Mouse (Mus musculus): ENCODE results near the gene Mbtps2. TPM values are rescaled to one million over a fixed set of nuclear protein-coding genes. Genes with fewer than 3 reads are reported as not detected.
A peak's percentile ranks its signal among the peaks of the same experiment; 100 is the strongest.

Gene Mbtps2
- 18.3 and 22.8 TPM in 2 replicates for polyA plus RNA-seq (2014; fragmentation: Nextera tagmentation; extraction: Ambion mirVana)

DNA sequence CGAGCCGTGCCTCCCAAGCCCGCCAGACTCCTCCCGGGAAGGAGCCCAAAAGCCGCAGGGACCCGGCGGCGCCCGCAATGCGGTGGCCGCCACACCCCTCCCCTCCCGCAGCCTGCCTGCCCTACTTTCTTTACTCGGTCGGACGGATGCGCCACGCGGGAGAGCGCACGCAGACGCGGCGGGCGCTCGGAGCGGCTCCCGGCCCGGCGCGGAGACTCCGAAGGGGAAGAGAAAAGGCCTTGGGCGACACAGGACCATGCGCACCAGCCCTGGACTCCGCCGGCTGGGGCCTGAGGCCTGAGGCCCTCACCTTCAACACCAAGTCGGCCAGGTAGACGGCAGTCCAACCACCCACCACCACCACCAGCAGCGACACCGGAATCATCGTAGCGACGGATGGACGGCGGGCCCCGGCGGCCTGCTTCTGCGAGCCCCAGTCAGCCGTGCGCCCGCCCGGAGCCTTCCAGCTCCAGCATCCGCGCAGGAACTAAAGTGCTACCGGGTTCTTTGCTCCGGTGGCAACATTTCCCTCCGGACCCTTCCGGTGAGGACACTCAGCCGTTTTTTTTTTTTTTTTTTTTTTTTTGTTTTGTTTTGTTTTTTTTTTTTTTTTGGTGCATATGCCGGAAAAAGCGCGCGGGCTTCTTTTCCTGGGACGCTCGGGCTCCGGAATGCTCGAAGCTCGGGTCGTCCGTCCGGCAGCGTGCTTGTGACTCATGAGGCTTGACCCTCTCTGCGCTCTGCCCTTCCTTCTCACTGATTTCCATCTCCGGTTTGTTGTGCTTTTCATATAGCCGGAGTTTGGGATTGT is at the start of gene Mbtps2:
Gene Mbtps2 (minus strand): TSS at position 530 of the 811 bp plus-strand sequence.
- Histone ChIP-seq H3K9ac (ENCODE audit: low read length) (peak within 1 kb of the TSS; percentile 80), H3K4me2 (peak within 1 kb of the TSS; percentile 45), H3K4me3 (ENCODE audit: low read depth, low read length) (peak within 1 kb of the TSS; percentile 56), H3K9me3 (ENCODE audit: control insufficient read depth, low read length) (no peaks in the 10 kb centered on the region), H3K27me3 (ENCODE audit: control insufficient read depth, insufficient read depth, low read length) (peaks cover 10% of the 10 kb centered on the region; the same call in 1 of the 2 replicates), H3K27ac (ENCODE audit: low read depth, low read length) (peak within 1 kb of the TSS; percentile 65; the same call in 1 of the 2 replicates), H3K36me3 (ENCODE audit: control insufficient read depth, insufficient read depth, low read length) (no peaks in the 10 kb centered on the region), H3K4me1 (ENCODE audit: control insufficient read depth, insufficient read depth, low read length) (0 out of 2 replicates have a peak, but pooled peaks cover 3% of the 10 kb centered on the region)
- peak; percentile 95 for DNase-seq (ENCODE audit: low spot score, missing footprints)
- ATAC-seq (ENCODE audit: low FRiP score) = peak; percentile 84
- 15% methylated on average over 72 of the region's 74 CpGs for WGBS

DNA sequence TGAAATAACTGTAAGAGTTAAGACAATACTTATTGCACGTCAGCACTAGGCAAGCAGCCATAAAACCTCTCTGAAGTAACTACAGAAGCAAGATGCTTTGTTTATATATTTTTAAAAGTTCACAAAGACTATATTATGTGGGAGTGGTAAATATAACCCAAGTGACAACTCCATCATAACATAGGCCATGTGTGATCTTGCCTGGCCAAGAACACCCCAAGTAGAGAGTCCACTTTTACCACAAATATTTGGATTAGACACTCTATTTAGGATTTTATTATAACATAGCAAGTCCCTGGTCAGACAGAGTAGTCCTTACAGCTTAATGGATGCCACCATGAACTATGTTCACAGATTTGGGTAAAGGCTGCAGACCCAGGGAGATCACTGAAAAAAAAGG is 47.9 kb upstream of the Mbtps2 start:
- ATAC-seq (ENCODE audit: low FRiP score) (no peak), DNase-seq (ENCODE audit: low spot score, missing footprints) (no peak)
- no peaks in the 10 kb centered on the region for H3K27me3 ChIP-seq (ENCODE audit: control insufficient read depth, insufficient read depth, low read length)
- H3K4me1 ChIP-seq (ENCODE audit: control insufficient read depth, insufficient read depth, low read length) = no peaks in the 10 kb centered on the region
- H3K4me2 ChIP-seq = no peak overlapping the region
- no peak overlapping the region for H3K4me3 ChIP-seq (ENCODE audit: low read depth, low read length)
- no peaks in the 10 kb centered on the region for H3K9me3 ChIP-seq (ENCODE audit: control insufficient read depth, low read length)
- no peak overlapping the region for H3K9ac ChIP-seq (ENCODE audit: low read length)
- WGBS = 79% methylated on average over 1 of the region's 1 CpGs
- H3K27ac ChIP-seq (ENCODE audit: low read depth, low read length) = no peak overlapping the region
- H3K36me3 ChIP-seq (ENCODE audit: control insufficient read depth, insufficient read depth, low read length) = no peaks in the 10 kb centered on the region

DNA sequence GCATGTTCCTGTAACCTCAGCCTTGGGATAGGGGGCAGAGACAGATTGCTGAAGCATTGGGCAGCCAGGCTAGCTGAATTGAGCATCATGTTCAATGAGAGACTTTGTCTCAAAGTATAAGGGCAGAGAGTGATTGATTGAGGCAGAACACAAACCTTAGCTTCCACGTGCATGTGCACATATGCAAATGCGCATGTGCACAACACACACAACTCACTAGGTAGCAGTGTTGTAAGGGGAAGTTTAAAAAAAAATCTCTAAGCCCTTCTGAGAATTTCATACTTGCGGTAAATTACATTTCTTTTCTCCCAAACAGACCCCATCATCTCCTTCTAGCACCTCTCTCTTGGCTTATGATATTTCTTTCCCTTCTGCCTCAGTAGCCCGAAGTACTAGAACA is 46.2 kb upstream of the Mbtps2 start:
- Histone ChIP-seq H3K4me1 (ENCODE audit: control insufficient read depth, insufficient read depth, low read length) (no peaks in the 10 kb centered on the region), H3K4me3 (ENCODE audit: low read depth, low read length) (no peak overlapping the region), H3K27ac (ENCODE audit: low read depth, low read length) (no peak overlapping the region), H3K36me3 (ENCODE audit: control insufficient read depth, insufficient read depth, low read length) (no peaks in the 10 kb centered on the region), H3K4me2 (no peak overlapping the region), H3K9me3 (ENCODE audit: control insufficient read depth, low read length) (no peaks in the 10 kb centered on the region), H3K9ac (ENCODE audit: low read length) (no peak overlapping the region), H3K27me3 (ENCODE audit: control insufficient read depth, insufficient read depth, low read length) (no peaks in the 10 kb centered on the region)
- 80% methylated on average over 4 of the region's 4 CpGs for WGBS
- DNase-seq (ENCODE audit: low spot score, missing footprints) = no peak
- peak; percentile 24; the same call in 1 of the 2 replicates for ATAC-seq (ENCODE audit: low FRiP score)

DNA sequence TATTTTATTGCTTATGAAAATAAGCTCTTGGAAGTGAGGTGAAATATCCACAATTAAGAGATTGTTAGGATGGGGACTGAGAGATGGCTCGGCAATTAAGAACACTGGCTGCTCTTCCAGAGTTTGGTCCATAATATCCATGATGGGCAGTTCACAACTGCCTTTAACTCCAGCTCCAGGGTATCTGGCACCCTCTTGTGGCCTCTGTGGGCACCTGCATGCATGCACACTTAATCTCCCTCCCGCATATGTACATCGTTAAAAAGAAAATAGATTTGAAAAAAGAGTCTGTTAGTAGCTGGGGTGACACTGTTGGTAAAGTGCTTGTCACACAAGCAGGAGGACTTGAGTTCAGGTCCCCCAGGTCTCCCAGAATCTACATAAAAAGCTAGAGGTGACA is 45.8 kb upstream of the Mbtps2 start:
- Histone ChIP-seq H3K9ac (ENCODE audit: low read length) (no peak overlapping the region), H3K4me3 (ENCODE audit: low read depth, low read length) (no peak overlapping the region), H3K36me3 (ENCODE audit: control insufficient read depth, insufficient read depth, low read length) (no peaks in the 10 kb centered on the region), H3K4me1 (ENCODE audit: control insufficient read depth, insufficient read depth, low read length) (no peaks in the 10 kb centered on the region), H3K27ac (ENCODE audit: low read depth, low read length) (no peak overlapping the region), H3K27me3 (ENCODE audit: control insufficient read depth, insufficient read depth, low read length) (no peaks in the 10 kb centered on the region), H3K4me2 (no peak overlapping the region), H3K9me3 (ENCODE audit: control insufficient read depth, low read length) (no peaks in the 10 kb centered on the region)
- ATAC-seq (ENCODE audit: low FRiP score) (peak; percentile 58; the same call in 1 of the 2 replicates), DNase-seq (ENCODE audit: low spot score, missing footprints) (peak; percentile 88)
- 19% methylated on average over 3 of the region's 3 CpGs for WGBS

DNA sequence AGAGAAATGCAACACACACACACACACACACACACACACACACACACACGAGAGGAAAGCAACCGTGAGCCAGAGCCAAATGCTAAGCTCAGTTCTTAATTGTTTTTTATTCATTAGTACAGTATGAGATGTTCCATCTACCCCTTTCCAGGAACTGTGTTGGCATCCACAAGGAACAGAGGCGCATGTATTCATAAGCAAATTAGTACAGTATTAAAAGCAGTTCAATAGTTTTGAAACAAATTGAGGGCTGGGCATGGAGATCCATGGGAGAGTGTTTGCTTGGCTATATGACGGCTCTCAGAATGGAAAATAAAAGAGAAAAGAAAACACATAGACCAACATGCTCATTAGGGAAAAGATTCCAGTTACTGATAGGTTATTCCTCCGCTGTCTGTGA is 44.3 kb upstream of the Mbtps2 start:
- H3K27me3 ChIP-seq (ENCODE audit: control insufficient read depth, insufficient read depth, low read length) = no peaks in the 10 kb centered on the region
- no peaks in the 10 kb centered on the region for H3K36me3 ChIP-seq (ENCODE audit: control insufficient read depth, insufficient read depth, low read length)
- ATAC-seq (ENCODE audit: low FRiP score) = no peak
- H3K4me2 ChIP-seq = no peak overlapping the region
- H3K4me1 ChIP-seq (ENCODE audit: control insufficient read depth, insufficient read depth, low read length) = no peaks in the 10 kb centered on the region
- H3K9ac ChIP-seq (ENCODE audit: low read length) = no peak overlapping the region
- H3K4me3 ChIP-seq (ENCODE audit: low read depth, low read length) = no peak overlapping the region
- 84% methylated on average over 5 of the region's 5 CpGs for WGBS
- DNase-seq (ENCODE audit: low spot score, missing footprints) = no peak
- H3K9me3 ChIP-seq (ENCODE audit: control insufficient read depth, low read length) = no peaks in the 10 kb centered on the region
- H3K27ac ChIP-seq (ENCODE audit: low read depth, low read length) = no peak overlapping the region

DNA sequence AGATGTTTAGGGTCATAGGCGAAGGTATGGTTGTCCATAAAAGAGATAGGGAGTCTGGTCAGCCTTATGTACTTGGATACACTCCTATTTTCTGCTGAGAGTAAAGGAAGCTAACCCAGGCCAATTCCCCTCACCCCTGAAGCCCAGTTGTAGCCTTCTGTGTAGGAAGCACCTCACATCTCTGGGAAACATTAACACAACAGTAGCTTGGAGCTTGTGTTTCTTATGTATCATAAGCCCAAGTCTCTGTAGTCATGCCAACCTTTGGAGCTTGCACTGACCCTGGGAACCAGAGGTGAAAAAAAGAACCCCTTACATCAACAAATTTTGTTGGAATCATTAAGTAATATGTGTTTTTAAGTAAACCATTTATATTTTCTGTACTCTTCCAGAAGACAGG is 38.7 kb upstream of the Mbtps2 start:
- Histone ChIP-seq H3K36me3 (ENCODE audit: control insufficient read depth, insufficient read depth, low read length) (no peaks in the 10 kb centered on the region), H3K4me1 (ENCODE audit: control insufficient read depth, insufficient read depth, low read length) (no peaks in the 10 kb centered on the region), H3K4me3 (ENCODE audit: low read depth, low read length) (no peak overlapping the region), H3K27me3 (ENCODE audit: control insufficient read depth, insufficient read depth, low read length) (no peaks in the 10 kb centered on the region), H3K9ac (ENCODE audit: low read length) (no peak overlapping the region), H3K9me3 (ENCODE audit: control insufficient read depth, low read length) (no peaks in the 10 kb centered on the region), H3K4me2 (no peak overlapping the region), H3K27ac (ENCODE audit: low read depth, low read length) (no peak overlapping the region)
- DNase-seq (ENCODE audit: low spot score, missing footprints) (no peak), ATAC-seq (ENCODE audit: low FRiP score) (no peak)
- 80% methylated on average over 1 of the region's 1 CpGs for WGBS

DNA sequence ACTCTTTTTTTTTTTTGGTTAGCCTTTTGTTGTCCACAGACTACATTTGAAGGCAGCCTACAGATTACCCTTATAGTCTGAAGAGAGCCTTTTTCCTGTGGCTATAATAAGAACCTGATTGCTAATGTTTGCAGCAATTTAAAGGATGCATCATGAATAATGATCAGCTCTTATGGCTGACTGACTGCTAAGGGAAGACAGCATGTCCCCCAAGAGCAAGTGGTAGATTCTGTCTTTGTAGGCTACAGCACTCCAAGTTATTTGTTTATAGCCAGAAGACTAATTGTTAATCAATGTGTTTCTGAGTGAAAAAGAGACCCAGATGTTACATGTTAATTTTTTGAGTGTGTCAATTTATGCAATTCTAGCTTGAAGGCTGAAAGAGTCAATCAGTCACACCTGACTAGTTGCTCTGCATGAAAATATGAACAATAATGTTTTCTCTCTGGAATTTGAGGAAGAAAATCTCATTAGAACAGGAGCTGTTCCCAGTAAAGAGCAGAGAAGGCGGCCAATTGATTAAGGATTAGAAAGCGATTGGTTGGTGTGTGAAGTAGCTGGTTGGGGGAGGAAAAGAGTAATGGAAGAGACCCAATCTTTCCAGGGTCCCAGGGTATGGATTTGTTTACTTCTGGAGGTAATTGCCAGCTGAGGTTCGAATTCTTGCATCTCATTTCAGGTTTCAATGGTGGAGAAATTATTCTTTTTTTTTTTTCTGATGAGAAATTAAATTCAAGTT is 35.3 kb upstream of the Mbtps2 start:
- DNase-seq (ENCODE audit: low spot score, missing footprints) (no peak), ATAC-seq (ENCODE audit: low FRiP score) (peak; percentile 73; the same call in 1 of the 2 replicates)
- Histone ChIP-seq H3K27me3 (ENCODE audit: control insufficient read depth, insufficient read depth, low read length) (no peaks in the 10 kb centered on the region), H3K4me3 (ENCODE audit: low read depth, low read length) (no peak overlapping the region), H3K27ac (ENCODE audit: low read depth, low read length) (no peak overlapping the region), H3K4me2 (no peak overlapping the region), H3K9ac (ENCODE audit: low read length) (no peak overlapping the region), H3K9me3 (ENCODE audit: control insufficient read depth, low read length) (no peaks in the 10 kb centered on the region), H3K4me1 (ENCODE audit: control insufficient read depth, insufficient read depth, low read length) (no peaks in the 10 kb centered on the region), H3K36me3 (ENCODE audit: control insufficient read depth, insufficient read depth, low read length) (no peaks in the 10 kb centered on the region)
- WGBS = 49% methylated on average over 3 of the region's 3 CpGs

DNA sequence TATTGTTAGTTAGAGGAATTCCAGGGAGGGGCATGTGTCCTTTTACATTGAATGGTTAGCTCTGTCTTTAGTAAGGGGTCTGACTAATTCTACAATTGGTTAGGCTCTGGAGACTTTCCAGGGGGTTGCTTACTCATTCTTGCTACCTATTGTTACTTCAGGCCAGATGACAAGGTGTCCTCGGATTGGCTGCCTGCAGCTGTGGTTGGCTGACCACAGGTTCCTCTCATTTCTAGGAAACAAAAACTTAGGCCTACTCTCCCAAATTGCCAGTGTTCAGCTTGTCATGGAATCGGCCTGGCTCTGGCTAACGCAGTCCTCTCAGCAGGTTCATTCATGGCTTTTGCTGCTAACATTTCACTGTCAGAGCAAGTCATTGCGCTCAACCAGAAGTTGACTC is 31.8 kb upstream of the Mbtps2 start:
- Histone ChIP-seq H3K9ac (ENCODE audit: low read length) (no peak overlapping the region), H3K27ac (ENCODE audit: low read depth, low read length) (no peak overlapping the region), H3K9me3 (ENCODE audit: control insufficient read depth, low read length) (no peaks in the 10 kb centered on the region), H3K36me3 (ENCODE audit: control insufficient read depth, insufficient read depth, low read length) (no peaks in the 10 kb centered on the region), H3K27me3 (ENCODE audit: control insufficient read depth, insufficient read depth, low read length) (no peaks in the 10 kb centered on the region), H3K4me1 (ENCODE audit: control insufficient read depth, insufficient read depth, low read length) (no peaks in the 10 kb centered on the region), H3K4me2 (no peak overlapping the region), H3K4me3 (ENCODE audit: low read depth, low read length) (no peak overlapping the region)
- DNase-seq (ENCODE audit: low spot score, missing footprints) = no peak
- no peak for ATAC-seq (ENCODE audit: low FRiP score)
- WGBS = 75% methylated on average over 4 of the region's 4 CpGs

DNA sequence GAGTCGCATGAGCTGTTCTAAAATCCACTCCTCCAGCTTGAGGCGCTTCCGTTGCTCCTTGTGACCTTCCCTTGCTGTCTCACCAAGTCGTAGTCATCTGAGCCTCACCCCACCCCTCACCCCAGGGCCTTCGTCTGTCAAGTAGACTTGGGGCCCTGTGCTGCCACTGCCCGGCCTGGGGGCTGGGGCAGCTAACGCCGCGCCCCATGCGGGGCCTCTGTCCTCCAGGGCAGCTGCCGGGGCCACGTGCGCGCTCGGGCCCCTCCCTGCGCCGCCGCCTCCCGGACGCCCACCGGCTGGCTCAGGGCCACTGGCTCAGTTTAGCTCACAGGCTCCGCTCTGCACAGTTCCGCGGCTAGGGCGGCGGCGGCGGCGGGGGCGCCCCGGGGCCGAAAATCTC is 14.4 kb upstream of the Mbtps2 start:
- ATAC-seq (ENCODE audit: low FRiP score) = 0 out of 2 replicates have a peak, but pooled peaks have one; percentile 42
- no peak overlapping the region for H3K4me3 ChIP-seq (ENCODE audit: low read depth, low read length)
- DNase-seq (ENCODE audit: low spot score, missing footprints) = no peak

More for the DNA sequence above, 14.4 kb upstream of the Mbtps2 start:
- no peaks in the 10 kb centered on the region for H3K36me3 ChIP-seq (ENCODE audit: control insufficient read depth, insufficient read depth, low read length)
- no peaks in the 10 kb centered on the region for H3K9me3 ChIP-seq (ENCODE audit: control insufficient read depth, low read length)
- no peak overlapping the region for H3K27ac ChIP-seq (ENCODE audit: low read depth, low read length)
- WGBS = 19% methylated on average over 32 of the region's 32 CpGs
- H3K27me3 ChIP-seq (ENCODE audit: control insufficient read depth, insufficient read depth, low read length) = no peaks in the 10 kb centered on the region; the same call in 1 of the 2 replicates
- H3K4me1 ChIP-seq (ENCODE audit: control insufficient read depth, insufficient read depth, low read length) = no peaks in the 10 kb centered on the region
- no peak overlapping the region for H3K9ac ChIP-seq (ENCODE audit: low read length)
- peak overlapping the region; percentile 15; the same call in 1 of the 2 replicates for H3K4me2 ChIP-seq

Data from midbrain, embryonic 11.5 days (tissue).